Mouse (Mus musculus): ENCODE measurements at regions not wholly inside any gene's neighbourhood (a gene's known extent, or its start where the extent isn't known, plus 50 kb on each side); places are given as distances from the start of the nearest gene placed in this dataset.

DNA sequence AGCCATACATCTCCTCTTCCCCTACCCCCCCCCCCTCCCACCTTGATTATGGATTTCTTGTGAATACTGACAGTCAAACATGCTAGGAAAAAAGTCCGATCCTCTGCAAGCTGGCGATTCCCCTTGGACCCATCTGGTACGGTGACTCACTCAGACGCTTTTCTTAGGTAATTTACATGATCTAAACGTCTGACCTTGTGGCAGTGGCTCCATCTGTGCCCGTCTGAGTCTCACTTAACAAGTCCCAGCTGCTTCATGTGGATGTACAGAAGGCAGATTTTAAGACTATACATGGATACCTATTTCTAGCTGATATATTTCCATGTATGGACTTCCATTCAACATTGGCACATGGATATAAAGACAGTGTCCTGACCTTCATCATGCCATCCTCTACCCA, 481.0 kb downstream of the Lipi start:
- WGBS = 48% methylated on average over 6 of the region's 6 CpGs
- Histone ChIP-seq H3K27ac (no peak overlapping the region), H3K9me3 (no peaks in the 10 kb centered on the region), H3K4me1 (no peaks in the 10 kb centered on the region), H3K4me2 (no peak overlapping the region), H3K4me3 (no peak overlapping the region), H3K36me3 (no peaks in the 10 kb centered on the region), H3K27me3 (no peaks in the 10 kb centered on the region), H3K9ac (no peak overlapping the region)
- ATAC-seq (ENCODE audit: borderline replicate concordance, extremely low read depth, low FRiP score, low TSS enrichment) = no peak

DNA sequence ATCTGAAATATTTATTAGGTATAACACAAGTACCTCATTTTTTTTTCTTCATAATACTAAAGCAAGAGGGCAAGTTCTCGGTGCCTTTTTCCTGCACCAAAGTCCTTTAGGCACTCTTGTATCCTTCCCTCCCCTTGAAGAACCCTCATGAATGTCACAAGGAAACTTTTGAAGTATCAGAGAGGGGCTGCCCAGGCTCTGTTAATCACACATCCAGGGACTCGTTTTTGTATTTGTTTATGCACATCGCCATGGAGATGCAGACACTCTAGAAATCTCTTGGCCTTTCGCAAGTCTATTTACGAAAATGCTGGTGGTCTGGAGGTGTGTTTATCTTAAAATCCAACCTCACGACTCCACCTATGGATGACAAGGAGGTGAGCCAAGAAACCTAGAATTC, 492.7 kb downstream of the Lipi start:
- ATAC-seq (ENCODE audit: borderline replicate concordance, extremely low read depth, low FRiP score, low TSS enrichment) = no peak
- Histone ChIP-seq H3K27me3 (no peaks in the 10 kb centered on the region), H3K9ac (no peak overlapping the region), H3K4me3 (no peak overlapping the region), H3K36me3 (no peaks in the 10 kb centered on the region), H3K27ac (no peak overlapping the region), H3K4me1 (peaks cover 7% of the 10 kb centered on the region; the same call in 1 of the 2 replicates), H3K9me3 (no peaks in the 10 kb centered on the region), H3K4me2 (peak overlapping the region; percentile 45)
- 19% methylated on average over 6 of the region's 6 CpGs for WGBS

DNA sequence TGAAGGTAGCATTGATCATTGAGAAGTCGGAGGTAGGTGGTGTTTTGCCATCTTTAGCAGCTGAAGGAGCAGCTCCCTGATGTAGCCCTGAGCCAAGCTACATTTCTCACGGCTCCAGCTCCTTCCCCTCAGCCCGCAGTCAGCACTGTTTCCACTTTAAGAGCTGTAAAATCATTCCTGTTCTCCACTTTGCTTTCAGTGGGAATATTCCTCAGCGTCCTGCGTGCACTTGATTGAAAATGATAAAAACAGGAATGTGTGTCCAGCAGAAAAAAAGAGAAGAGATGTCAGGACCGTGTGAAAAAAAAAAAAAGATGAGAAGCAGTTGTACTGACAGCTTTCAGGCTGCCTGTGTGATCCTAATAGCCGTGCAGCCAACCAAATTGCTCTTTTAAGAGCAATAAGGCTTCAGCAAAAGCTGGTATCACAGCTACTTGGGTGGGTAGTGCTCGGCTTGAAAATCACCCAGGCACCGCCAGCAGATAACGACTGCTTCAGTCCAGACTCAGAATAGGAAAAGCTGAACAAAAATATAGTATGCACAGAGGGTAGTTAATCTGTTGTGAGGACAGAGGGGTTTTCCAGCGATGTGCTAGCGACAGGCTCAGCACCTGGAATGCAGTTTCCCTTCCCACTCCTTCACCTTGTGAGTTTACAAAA, 493.3 kb downstream of the Lipi start:
- no peak for ATAC-seq (ENCODE audit: borderline replicate concordance, extremely low read depth, low FRiP score, low TSS enrichment)
- 13% methylated on average over 12 of the region's 12 CpGs for WGBS

DNA sequence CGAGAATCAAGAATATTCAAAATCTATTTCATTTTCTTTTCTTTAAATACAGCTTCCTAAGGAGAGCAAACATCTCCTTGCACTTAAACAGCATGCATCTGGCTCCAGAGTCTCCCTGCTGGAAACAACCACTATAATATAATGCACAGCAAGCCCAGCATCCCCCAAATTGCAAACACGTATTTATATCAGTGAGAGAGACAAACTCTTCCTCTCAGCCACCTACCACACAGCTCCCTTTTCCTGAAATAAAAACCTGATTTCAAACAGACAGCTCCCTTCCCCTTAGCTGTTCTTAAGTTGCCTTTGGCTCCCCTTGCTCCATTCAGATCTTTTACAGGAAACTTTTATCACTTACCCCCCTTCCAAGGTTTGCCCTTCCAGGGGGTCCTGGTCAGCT, 493.9 kb downstream of the Lipi start:
- Histone ChIP-seq H3K4me2 (peak overlapping the region; percentile 45; the same call in 1 of the 2 replicates), H3K27ac (no peak overlapping the region), H3K36me3 (no peaks in the 10 kb centered on the region), H3K4me3 (no peak overlapping the region), H3K27me3 (no peaks in the 10 kb centered on the region), H3K9ac (no peak overlapping the region), H3K9me3 (no peaks in the 10 kb centered on the region), H3K4me1 (peaks cover 7% of the 10 kb centered on the region; the same call in 1 of the 2 replicates)
- no peak for ATAC-seq (ENCODE audit: borderline replicate concordance, extremely low read depth, low FRiP score, low TSS enrichment)
- WGBS = 30% methylated on average over 2 of the region's 2 CpGs

More for the DNA sequence above, 493.3 kb downstream of the Lipi start:
- Histone ChIP-seq H3K9ac (no peak overlapping the region), H3K9me3 (no peaks in the 10 kb centered on the region), H3K27me3 (no peaks in the 10 kb centered on the region), H3K27ac (no peak overlapping the region), H3K4me3 (peak overlapping the region; percentile 0), H3K4me1 (peaks cover 7% of the 10 kb centered on the region; the same call in 1 of the 2 replicates), H3K36me3 (no peaks in the 10 kb centered on the region), H3K4me2 (peak overlapping the region; percentile 45)

DNA sequence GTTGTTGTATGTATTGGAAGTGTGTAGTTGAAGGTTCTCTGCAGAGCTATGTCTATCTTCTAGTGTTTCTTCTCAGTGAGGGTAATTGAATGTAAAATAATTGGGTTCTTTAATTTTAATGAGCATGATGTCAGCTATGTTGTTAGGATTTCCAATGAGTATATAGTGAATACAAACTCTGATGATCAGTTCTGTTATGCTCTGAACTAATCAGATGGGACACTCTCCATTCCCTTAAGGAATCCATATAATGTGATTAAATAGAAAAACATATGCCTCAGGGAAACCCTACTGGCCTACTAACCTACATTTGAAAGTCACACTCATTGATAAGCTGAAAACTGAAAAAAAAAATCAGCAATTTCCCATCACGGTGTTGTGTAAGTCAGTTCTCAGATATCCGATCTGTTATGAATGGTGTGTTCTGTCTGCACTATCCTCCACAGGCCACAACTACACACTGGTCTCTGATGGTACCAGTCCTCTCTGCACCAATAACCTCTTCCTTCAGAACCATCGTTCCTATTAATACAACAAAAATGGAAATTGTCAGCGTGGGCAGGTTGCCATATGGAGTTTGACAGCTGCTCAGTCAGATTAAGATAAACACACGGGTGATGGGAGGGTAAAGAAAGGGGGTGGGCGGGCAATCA, 496.4 kb downstream of the Lipi start:
- no peak overlapping the region for H3K4me3 ChIP-seq
- H3K9me3 ChIP-seq = no peaks in the 10 kb centered on the region
- no peaks in the 10 kb centered on the region for H3K36me3 ChIP-seq
- H3K9ac ChIP-seq = no peak overlapping the region
- WGBS = 48% methylated on average over 6 of the region's 6 CpGs
- H3K4me1 ChIP-seq = peaks cover 7% of the 10 kb centered on the region; the same call in 1 of the 2 replicates
- no peak for ATAC-seq (ENCODE audit: borderline replicate concordance, extremely low read depth, low FRiP score, low TSS enrichment)
- no peaks in the 10 kb centered on the region for H3K27me3 ChIP-seq
- H3K4me2 ChIP-seq = no peak overlapping the region
- no peak overlapping the region for H3K27ac ChIP-seq

DNA sequence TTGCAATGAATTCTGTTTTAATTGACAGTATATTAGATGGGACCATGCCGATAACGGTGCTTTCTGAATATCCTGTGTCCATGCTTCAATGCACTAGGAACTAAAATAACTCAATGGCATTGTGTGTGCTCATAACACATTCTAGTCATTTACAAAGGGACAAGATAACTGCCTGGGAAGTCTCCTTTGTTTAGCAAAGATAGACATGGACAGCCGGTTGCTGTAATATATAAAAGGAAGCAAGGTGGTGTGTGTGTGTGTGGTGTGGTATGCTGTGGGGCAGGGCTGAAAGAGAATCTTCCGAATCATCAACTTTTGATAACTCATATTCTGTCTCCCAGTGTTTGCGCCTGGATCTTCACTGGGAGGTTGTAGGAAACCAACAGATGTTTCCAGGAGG, 497.2 kb downstream of the Lipi start:
- H3K4me1 ChIP-seq = peaks cover 7% of the 10 kb centered on the region; the same call in 1 of the 2 replicates
- H3K27ac ChIP-seq = no peak overlapping the region
- no peaks in the 10 kb centered on the region for H3K9me3 ChIP-seq
- H3K36me3 ChIP-seq = no peaks in the 10 kb centered on the region
- no peak for ATAC-seq (ENCODE audit: borderline replicate concordance, extremely low read depth, low FRiP score, low TSS enrichment)
- no peak overlapping the region for H3K4me3 ChIP-seq
- H3K4me2 ChIP-seq = no peak overlapping the region
- WGBS = 71% methylated on average over 5 of the region's 5 CpGs
- no peak overlapping the region for H3K9ac ChIP-seq
- H3K27me3 ChIP-seq = no peaks in the 10 kb centered on the region

DNA sequence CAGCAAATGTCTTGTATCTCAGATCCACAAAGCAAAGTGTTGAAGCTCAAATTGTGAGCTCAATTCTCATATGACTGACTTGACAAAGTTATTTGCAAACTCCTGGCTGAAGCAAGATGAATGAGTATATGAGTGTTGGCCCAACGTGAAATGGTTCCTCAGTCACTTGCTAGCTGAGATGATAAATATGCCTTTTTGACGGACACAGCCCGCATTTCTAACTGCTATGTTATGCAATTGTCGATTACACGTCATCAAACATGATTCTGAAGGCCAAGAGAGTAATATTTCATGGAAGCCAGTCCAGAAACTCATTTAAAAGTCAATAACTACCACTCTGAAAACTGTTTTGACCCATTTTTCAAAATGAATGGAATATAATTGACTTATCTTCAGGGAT, 520.6 kb downstream of the Lipi start:
- ATAC-seq (ENCODE audit: borderline replicate concordance, extremely low read depth, low FRiP score, low TSS enrichment) = no peak
- WGBS = 50% methylated on average over 5 of the region's 5 CpGs
- H3K4me2 ChIP-seq = no peak overlapping the region

DNA sequence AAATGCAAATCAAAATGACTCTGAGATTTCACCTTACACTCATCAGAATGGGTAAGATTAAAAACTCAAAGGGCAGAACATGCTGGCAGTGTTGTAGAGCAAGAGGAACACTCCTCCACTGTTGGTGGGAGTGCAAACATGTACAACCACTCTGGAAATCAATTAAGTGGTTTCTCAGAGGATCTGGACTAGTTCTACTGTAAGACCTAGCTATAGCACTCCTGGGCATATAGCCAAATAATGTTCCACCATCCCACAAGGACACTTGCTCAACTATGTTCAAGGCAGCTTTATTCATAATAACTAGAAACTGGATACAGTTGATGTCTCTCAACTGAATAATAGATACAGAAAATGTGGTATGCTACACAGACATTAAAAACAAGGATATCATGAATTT, 532.9 kb downstream of the Lipi start:
- H3K36me3 ChIP-seq = no peaks in the 10 kb centered on the region
- H3K4me2 ChIP-seq = no peak overlapping the region
- no peak overlapping the region for H3K27ac ChIP-seq
- no peak overlapping the region for H3K9ac ChIP-seq
- no peaks in the 10 kb centered on the region for H3K4me1 ChIP-seq
- no peak for ATAC-seq (ENCODE audit: borderline replicate concordance, extremely low read depth, low FRiP score, low TSS enrichment)
- H3K9me3 ChIP-seq = no peaks in the 10 kb centered on the region
- no peak overlapping the region for H3K4me3 ChIP-seq
- H3K27me3 ChIP-seq = no peaks in the 10 kb centered on the region

More for the DNA sequence above, 520.6 kb downstream of the Lipi start:
- H3K9me3 ChIP-seq = no peaks in the 10 kb centered on the region
- H3K4me1 ChIP-seq = no peaks in the 10 kb centered on the region
- no peaks in the 10 kb centered on the region for H3K27me3 ChIP-seq
- H3K4me3 ChIP-seq = no peak overlapping the region
- H3K9ac ChIP-seq = no peak overlapping the region
- no peak overlapping the region for H3K27ac ChIP-seq
- H3K36me3 ChIP-seq = no peaks in the 10 kb centered on the region

DNA sequence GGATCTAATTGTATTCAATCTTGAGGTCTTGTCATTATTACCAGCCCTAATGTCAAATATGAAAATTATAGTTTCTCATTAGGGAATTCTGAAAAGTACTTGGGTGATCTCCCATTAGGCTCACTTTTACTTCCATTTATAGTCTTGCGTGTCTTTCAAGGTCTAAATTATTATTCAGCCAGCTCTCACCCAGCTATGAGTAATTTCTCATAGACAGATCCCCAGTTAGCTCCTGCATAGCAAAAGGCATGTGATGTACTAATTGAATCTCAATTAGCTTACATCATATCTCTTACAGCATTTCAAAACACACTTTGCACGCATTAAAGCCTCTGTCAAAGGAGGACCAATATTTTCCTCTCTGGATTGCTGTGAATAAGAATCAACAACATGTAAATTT, 539.9 kb downstream of the Lipi start:
- no peak overlapping the region for H3K4me3 ChIP-seq
- no peaks in the 10 kb centered on the region for H3K36me3 ChIP-seq
- H3K27ac ChIP-seq = no peak overlapping the region
- H3K27me3 ChIP-seq = no peaks in the 10 kb centered on the region
- WGBS = 83% methylated on average over 2 of the region's 2 CpGs
- ATAC-seq (ENCODE audit: borderline replicate concordance, extremely low read depth, low FRiP score, low TSS enrichment) = no peak
- no peaks in the 10 kb centered on the region for H3K9me3 ChIP-seq
- H3K9ac ChIP-seq = no peak overlapping the region
- H3K4me1 ChIP-seq = no peaks in the 10 kb centered on the region
- no peak overlapping the region for H3K4me2 ChIP-seq

Data from lung, embryonic 15.5 days (tissue).